Mouse (Mus musculus) intestine, embryonic 16.5 days (tissue): Measurements from ENCODE around the gene Scd2. TPM values are rescaled to one million over a fixed set of nuclear protein-coding genes. Genes with fewer than 3 reads are reported as not detected.
"Not testable (repeated sequence)": the region's sequence is repeated elsewhere in the genome, so short reads cannot be mapped to it uniquely, and the experiment has no call there.

Source experiments
- ATAC-seq: fragments of 200-750 bp; cut with Nextera tagmentation; 2 replicates; pipeline ENCODE4 v1.8.0; 2017; ENCODE audit warnings: moderate TSS enrichment, moderate library complexity
- H3K27ac ChIP-seq: fragments of 300-500 bp; sonication (generic); 2 replicates; pipeline ENCODE4 v1.5.1; 2014; ENCODE audit warnings: mild to moderate bottlenecking, low read length
- H3K27me3 ChIP-seq: fragments of 300-500 bp; sonication (generic); replicated peaks from 2 replicates; pipeline ENCODE4 v1.6.1; 2014; ENCODE audit warnings: low read length, control low read depth, mixed read lengths; ENCODE audit not compliant: control insufficient read depth, insufficient read depth
- H3K36me3 ChIP-seq: fragments of 300-500 bp; sonication (generic); 2 replicates; pipeline ENCODE4 v1.6.1; 2014; ENCODE audit warnings: low read length, control low read depth; ENCODE audit not compliant: control insufficient read depth, insufficient read depth
- H3K4me1 ChIP-seq: fragments of 300-500 bp; sonication (generic); 2 replicates; pipeline ENCODE4 v1.6.1; 2014; ENCODE audit warnings: low read length, control low read depth, mixed read lengths; ENCODE audit not compliant: control insufficient read depth, insufficient read depth
- H3K4me2 ChIP-seq: fragments of 300-500 bp; sonication (generic); 2 replicates; pipeline ENCODE4 v1.6.1; 2014; ENCODE audit warnings: low read depth, low read length, control low read depth
- H3K4me3 ChIP-seq: fragments of 300-500 bp; sonication (generic); 2 replicates; pipeline ENCODE4 v1.5.1; 2014; ENCODE audit warnings: mild to moderate bottlenecking, low read length
- H3K9ac ChIP-seq: fragments of 300-500 bp; sonication (generic); 2 replicates; pipeline ENCODE4 v1.6.1; 2014; ENCODE audit warnings: low read depth, low read length
- H3K9me3 ChIP-seq: fragments of 300-500 bp; sonication (generic); 2 replicates; pipeline ENCODE4 v1.6.1; 2016; ENCODE audit warnings: low read length, control low read depth; ENCODE audit not compliant: control insufficient read depth
- WGBS: fragments of 180-500 bp; shearing (Covaris S2); extraction: QIAGEN DNeasy Blood & Tissue Kit; methylation state at CpG from one replicate; pipeline ENCODE4 v1.1.7; 2014; 5-methylcytosine and 5-hydroxymethylcytosine counted together
- polyA plus RNA-seq: library from polyadenylated mRNA; unstranded; fragments of >200 nt; fragmentation: Nextera tagmentation; extraction: Ambion mirVana; gene quantifications from 2 replicates; pipeline ENCODE4 v1.2.1, GENCODE M21; 2015

Gene Scd2
- polyA plus RNA-seq, 1 experiment from 2014 or later: 452 TPM

DNA sequence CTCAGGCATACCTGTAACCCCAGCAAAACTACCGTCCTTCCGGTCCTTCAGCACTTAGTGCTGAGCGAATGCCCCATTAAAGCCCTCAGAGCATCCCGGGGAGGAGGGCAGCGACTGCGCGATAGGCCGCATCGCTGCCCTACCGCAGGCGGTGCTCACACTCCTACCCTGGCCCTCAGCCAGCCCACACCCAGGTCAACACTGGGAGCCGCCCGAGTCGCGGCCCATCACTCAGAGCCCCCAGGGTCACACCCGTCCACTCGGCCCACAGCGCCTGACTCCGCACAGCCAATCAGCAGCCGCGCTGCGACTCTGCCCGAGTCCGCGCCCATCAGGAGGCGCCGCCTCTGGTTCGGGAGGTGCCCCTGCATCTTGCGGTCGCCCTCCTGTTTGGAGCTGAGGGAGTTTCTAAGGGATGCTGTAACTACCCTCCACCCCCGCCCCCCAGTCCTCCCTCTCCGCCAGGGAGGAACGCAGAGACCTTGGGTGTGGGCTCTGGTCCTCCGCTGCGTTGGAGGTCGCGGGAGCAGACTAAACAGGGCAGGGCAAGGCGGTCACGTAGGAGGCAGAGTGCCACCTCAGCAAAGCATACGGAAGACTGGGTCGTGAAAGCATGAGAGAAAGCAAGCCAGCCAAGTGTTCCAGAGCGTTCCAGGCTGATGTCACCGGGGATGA lies 26.5 kb upstream of the Scd2 start:
- H3K27ac ChIP-seq: peak overlapping the region; percentile 97
- under 1% methylated on average over 43 of the region's 43 CpGs for WGBS
- ATAC-seq: peak; percentile 99

GRCm38 (mm10) chr19:44267499-44268002 lies 25.9 kb upstream of the Scd2 start:
- H3K9me3 ChIP-seq: no peaks in the 10 kb centered on the region
- 8% methylated on average over 17 of the region's 18 CpGs for WGBS
- no peaks in the 10 kb centered on the region for H3K27me3 ChIP-seq
- H3K4me2 ChIP-seq: peak overlapping the region; percentile 63
- H3K4me3 ChIP-seq: peak overlapping the region; percentile 58
- ATAC-seq: no peak
- peak overlapping the region; percentile 97 for H3K27ac ChIP-seq
- peak overlapping the region; percentile 73 for H3K9ac ChIP-seq
- H3K36me3 ChIP-seq: no peaks in the 10 kb centered on the region
- H3K4me1 ChIP-seq: peaks cover 12% of the 10 kb centered on the region

More for the DNA sequence above, 26.5 kb upstream of the Scd2 start:
- Histone ChIP-seq H3K36me3 (no peaks in the 10 kb centered on the region), H3K9ac (peak overlapping the region; percentile 73), H3K4me2 (peak overlapping the region; percentile 63), H3K9me3 (no peaks in the 10 kb centered on the region), H3K4me3 (peak overlapping the region; percentile 58), H3K4me1 (peaks cover 12% of the 10 kb centered on the region), H3K27me3 (no peaks in the 10 kb centered on the region)

DNA sequence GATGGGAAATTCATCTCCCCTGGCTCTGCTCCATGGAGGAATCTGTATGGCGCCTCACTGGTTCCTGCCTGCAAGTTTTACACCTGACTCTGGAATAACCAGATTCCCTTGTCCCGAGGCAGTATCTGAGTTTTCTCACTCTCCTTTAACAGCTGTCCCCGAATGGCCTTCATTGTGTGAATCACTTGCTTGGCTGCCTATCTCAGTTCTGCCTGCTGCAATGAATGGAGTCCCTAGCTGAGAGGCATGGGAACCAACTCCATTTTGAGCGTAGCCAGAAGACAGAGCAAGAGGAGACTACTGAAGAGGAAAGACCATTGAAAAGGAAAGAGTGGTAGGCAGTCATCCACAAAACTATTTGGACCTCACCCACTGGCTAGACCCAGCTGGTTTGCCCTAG lies 19.8 kb upstream of the Scd2 start:
- Histone ChIP-seq H3K27me3 (no peaks in the 10 kb centered on the region), H3K4me1 (no peaks in the 10 kb centered on the region), H3K27ac (no peak overlapping the region), H3K9ac (no peak overlapping the region), H3K4me3 (no peak overlapping the region), H3K36me3 (no peaks in the 10 kb centered on the region), H3K9me3 (no peaks in the 10 kb centered on the region), H3K4me2 (no peak overlapping the region)
- WGBS: 78% methylated on average over 4 of the region's 4 CpGs
- ATAC-seq: no peak

DNA sequence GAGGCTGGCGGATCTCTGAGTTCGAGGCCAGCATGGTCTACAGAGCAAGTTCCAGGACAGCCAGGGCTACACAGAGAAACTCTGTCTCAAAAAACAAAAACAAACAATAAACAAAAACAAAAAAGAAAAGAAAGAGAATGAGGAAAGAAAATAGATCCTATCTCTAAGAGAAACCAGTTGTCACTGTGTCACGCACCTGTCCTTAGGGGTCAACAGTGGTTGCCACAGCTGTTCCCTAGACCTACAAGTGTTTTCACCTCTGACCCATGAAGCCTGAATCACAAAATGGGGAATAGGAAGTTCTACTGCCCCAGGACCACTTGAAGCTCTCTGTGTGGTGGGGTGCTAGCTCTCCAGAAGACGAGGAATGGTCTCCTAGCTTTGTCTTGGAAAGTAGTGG lies 19.0 kb upstream of the Scd2 start:
- Histone ChIP-seq H3K4me3 (no peak overlapping the region), H3K4me1 (no peaks in the 10 kb centered on the region), H3K27me3 (no peaks in the 10 kb centered on the region), H3K27ac (no peak overlapping the region), H3K9ac (no peak overlapping the region), H3K36me3 (no peaks in the 10 kb centered on the region), H3K9me3 (no peaks in the 10 kb centered on the region), H3K4me2 (no peak overlapping the region)
- WGBS: 96% methylated on average over 4 of the region's 4 CpGs
- ATAC-seq: no peak

DNA sequence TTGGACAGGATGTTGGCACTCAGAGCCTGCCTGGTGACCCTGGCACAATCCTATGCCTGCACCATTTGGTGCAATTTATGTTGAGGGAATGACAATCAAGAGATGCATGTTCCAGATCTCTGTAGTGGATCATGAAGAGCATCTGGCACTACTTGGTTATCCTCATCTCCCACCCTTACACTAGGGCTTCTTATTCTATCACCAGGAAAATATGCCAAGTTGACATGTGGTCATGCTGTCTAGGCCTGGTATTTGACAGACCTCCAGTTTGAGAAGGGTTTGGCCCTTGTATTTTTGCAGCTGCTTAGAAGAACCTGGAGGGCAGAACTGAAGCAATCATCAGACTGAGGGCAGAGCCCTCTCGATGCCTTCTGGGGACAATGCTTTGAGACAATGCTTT lies 18.1 kb upstream of the Scd2 start:
- Histone ChIP-seq H3K9me3 (no peaks in the 10 kb centered on the region), H3K4me2 (no peak overlapping the region), H3K27me3 (no peaks in the 10 kb centered on the region), H3K4me3 (no peak overlapping the region), H3K9ac (no peak overlapping the region), H3K4me1 (peaks cover 3% of the 10 kb centered on the region), H3K36me3 (no peaks in the 10 kb centered on the region), H3K27ac (no peak overlapping the region)
- ATAC-seq: no peak
- 91% methylated on average over 1 of the region's 1 CpGs for WGBS

DNA sequence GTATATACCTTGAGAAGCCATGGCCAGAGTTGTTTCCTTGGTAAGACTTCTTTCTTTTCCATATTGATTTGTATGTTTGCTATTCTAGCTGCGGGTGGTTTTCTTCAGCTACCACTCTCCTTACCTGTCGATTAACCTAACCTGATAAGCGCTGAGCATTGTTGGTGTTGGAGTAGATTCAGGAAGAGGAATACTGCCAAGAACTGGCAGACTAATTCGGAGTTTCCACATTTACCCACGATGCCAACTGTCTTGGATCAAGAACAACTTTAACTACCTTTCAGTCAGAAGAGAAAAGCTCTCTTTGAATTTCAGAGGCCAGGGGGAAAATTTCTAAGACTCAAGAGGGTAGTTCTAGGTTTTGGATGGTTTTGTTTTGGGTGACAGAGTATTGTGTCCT lies 16.6 kb upstream of the Scd2 start:
- no peaks in the 10 kb centered on the region for H3K9me3 ChIP-seq
- no peaks in the 10 kb centered on the region for H3K27me3 ChIP-seq
- no peak for ATAC-seq
- H3K4me3 ChIP-seq: no peak overlapping the region
- no peak overlapping the region for H3K9ac ChIP-seq
- no peak overlapping the region for H3K27ac ChIP-seq
- peaks cover 13% of the 10 kb centered on the region for H3K4me1 ChIP-seq
- no peaks in the 10 kb centered on the region for H3K36me3 ChIP-seq
- H3K4me2 ChIP-seq: no peak overlapping the region
- WGBS: 72% methylated on average over 5 of the region's 5 CpGs

DNA sequence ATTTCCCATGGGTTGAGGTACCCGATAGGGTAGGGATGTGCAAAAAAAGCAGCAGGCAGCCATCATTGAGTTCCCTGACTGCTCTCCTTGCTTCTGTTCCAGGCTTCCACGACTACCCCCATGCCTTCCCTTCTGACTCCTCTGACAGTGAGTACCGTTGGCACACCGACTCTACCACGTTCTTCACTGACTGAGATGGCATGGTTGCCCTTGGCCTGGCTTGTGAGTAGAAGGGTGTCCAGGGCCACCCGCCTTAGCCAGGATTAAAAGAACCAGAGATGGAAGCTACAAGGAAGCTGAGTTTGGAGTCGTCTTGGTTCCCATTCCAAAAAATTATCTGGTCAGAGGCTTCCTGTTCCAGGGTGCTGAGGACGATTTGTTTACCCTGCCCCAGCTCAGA lies 15.5 kb upstream of the Scd2 start:
- 85% methylated on average over 8 of the region's 8 CpGs for WGBS
- H3K9me3 ChIP-seq: no peaks in the 10 kb centered on the region
- no peak overlapping the region for H3K9ac ChIP-seq
- ATAC-seq: no peak
- H3K4me1 ChIP-seq: peaks cover 21% of the 10 kb centered on the region
- H3K27me3 ChIP-seq: no peaks in the 10 kb centered on the region
- no peak overlapping the region for H3K4me3 ChIP-seq
- H3K4me2 ChIP-seq: no peak overlapping the region
- H3K36me3 ChIP-seq: no peaks in the 10 kb centered on the region
- no peak overlapping the region for H3K27ac ChIP-seq

GRCm38 (mm10) chr19:44280755-44281154 lies 12.7 kb upstream of the Scd2 start:
- Histone ChIP-seq H3K4me1 (peaks cover 38% of the 10 kb centered on the region), H3K36me3 (no peaks in the 10 kb centered on the region), H3K4me2 (no peak overlapping the region), H3K9me3 (no peaks in the 10 kb centered on the region), H3K4me3 (no peak overlapping the region), H3K27ac (peak overlapping the region; percentile 89), H3K9ac (0 out of 2 replicates have a peak overlapping the region, but pooled peaks have one; percentile 14), H3K27me3 (no peaks in the 10 kb centered on the region)
- WGBS: 7% methylated on average over 6 of the region's 6 CpGs
- ATAC-seq: no peak

- ATAC-seq, H3K9me3 ChIP-seq, H3K4me3 ChIP-seq, H3K27me3 ChIP-seq, H3K36me3 ChIP-seq: not testable (repeated sequence)
- Histone ChIP-seq H3K4me1 (peaks cover 38% of the 10 kb centered on the region), H3K4me2 (peak overlapping the region; percentile 32), H3K9ac (peak overlapping the region; percentile 58), H3K27ac (peak overlapping the region; percentile 89)
- 26% methylated on average over 1 of the region's 1 CpGs for WGBS
Measured at GRCm38 (mm10) chr19:44281825-44282447, 11.5 kb upstream of the Scd2 start.
